Mouse (Mus musculus) kidney, embryonic 14.5 days (tissue): ENCODE results near the gene Wbp4. TPM values are rescaled to one million over a fixed set of nuclear protein-coding genes. Genes with fewer than 3 reads are reported as not detected.
A peak's percentile ranks its signal among the peaks of the same experiment; 100 is the strongest.
"Not testable (repeated sequence)": the region's sequence is repeated elsewhere in the genome, so short reads cannot be mapped to it uniquely, and the experiment has no call there.

Experiments
- ATAC-seq: fragments of 200-750 bp; cut with Nextera tagmentation; 2 replicates; pipeline ENCODE4 v1.8.0; 2017; ENCODE audit warnings: moderate number of reproducible peaks, mild to moderate bottlenecking, moderate TSS enrichment, moderate library complexity; ENCODE audit not compliant: low FRiP score, low TSS enrichment
- H3K27ac ChIP-seq: fragments of 300-500 bp; sonication (generic); 2 replicates; pipeline ENCODE4 v1.5.1; 2014; ENCODE audit warnings: low read depth, mild to moderate bottlenecking, low read length, moderate library complexity, mixed read lengths
- H3K27me3 ChIP-seq: fragments of 300-500 bp; sonication (generic); 2 replicates; pipeline ENCODE4 v1.6.1; 2014; ENCODE audit warnings: mild to moderate bottlenecking, low read length; ENCODE audit not compliant: control insufficient read depth, insufficient read depth
- H3K36me3 ChIP-seq: fragments of 300-500 bp; sonication (generic); 2 replicates; pipeline ENCODE4 v1.6.1; 2014; ENCODE audit warnings: low read length, mixed read lengths; ENCODE audit not compliant: control insufficient read depth, insufficient read depth
- H3K4me1 ChIP-seq: fragments of 300-500 bp; sonication (generic); 2 replicates; pipeline ENCODE4 v1.6.1; 2014; ENCODE audit warnings: low read length, mixed read lengths; ENCODE audit not compliant: control insufficient read depth, insufficient read depth
- H3K4me2 ChIP-seq: fragments of 300-500 bp; sonication (generic); replicated peaks from 2 replicates; pipeline ENCODE4 v1.6.1; 2014; ENCODE audit warnings: low read depth, mild to moderate bottlenecking, low read length
- H3K4me3 ChIP-seq: fragments of 300-500 bp; sonication (generic); 2 replicates; pipeline ENCODE4 v1.5.1; 2014; ENCODE audit warnings: mild to moderate bottlenecking, low read length
- H3K9ac ChIP-seq: fragments of 300-500 bp; sonication (generic); 2 replicates; pipeline ENCODE4 v1.6.1; 2014; ENCODE audit warnings: low read depth, mild to moderate bottlenecking, low read length, moderate library complexity
- H3K9me3 ChIP-seq: fragments of 300-500 bp; sonication (generic); 2 replicates; pipeline ENCODE4 v1.6.1; 2016; ENCODE audit warnings: low read length; ENCODE audit not compliant: control insufficient read depth
- WGBS: fragments of 180-500 bp; shearing (Covaris S2); extraction: QIAGEN DNeasy Blood & Tissue Kit; methylation state at CpG from one replicate; pipeline ENCODE4 v1.1.7; 2014; 5-methylcytosine and 5-hydroxymethylcytosine counted together
- polyA plus RNA-seq: library from polyadenylated mRNA; unstranded; fragments of >200 nt; fragmentation: Nextera tagmentation; extraction: Ambion mirVana; gene quantifications from 2 replicates; pipeline ENCODE4 v1.2.1, GENCODE M21; 2014

The Wbp4 gene
- polyA plus RNA-seq, 1 experiment from 2014 or later = 47.1 TPM

DNA sequence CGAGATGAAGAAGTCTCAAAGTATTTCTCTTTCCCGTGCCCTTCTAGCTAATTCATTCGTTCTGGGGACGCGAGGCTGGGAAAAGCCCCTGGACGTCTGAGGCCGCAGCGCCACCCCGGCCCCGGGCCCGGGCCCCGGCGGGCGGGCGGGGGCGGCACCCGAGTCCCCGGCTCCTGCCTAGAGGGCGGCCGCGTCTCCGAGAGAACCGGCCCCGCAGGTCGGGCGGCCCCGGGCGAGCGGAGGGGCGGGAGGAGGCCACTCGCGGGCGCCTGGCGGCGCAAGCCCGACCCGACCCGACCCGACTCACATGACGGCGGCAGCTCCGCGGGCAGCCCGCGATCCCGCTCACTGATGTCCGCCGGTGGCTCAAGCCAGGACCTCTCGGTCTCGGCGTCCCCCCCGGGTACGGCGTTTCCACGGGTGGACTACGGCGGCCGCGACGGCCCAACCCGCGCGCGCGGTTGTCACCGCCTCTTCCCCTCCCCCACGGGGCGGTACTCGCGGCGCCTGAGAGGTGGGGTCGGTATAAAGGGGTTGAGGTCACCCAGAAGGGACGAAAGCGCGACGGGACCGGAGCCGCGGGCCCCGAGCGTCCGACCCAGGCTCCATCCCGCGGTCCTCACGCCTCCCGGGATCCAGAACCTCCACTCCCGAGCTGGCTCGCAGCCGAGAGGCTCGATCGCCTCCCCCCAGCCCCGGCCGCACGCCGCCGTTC, 539 bp downstream of the Wbp4 start, which contains the start of gene Elf1:
Gene Elf1, plus strand, starts transcription at position 571 of the 715 bp plus-strand sequence.
- under 1% methylated on average over 52 of the region's 96 CpGs for WGBS

DNA sequence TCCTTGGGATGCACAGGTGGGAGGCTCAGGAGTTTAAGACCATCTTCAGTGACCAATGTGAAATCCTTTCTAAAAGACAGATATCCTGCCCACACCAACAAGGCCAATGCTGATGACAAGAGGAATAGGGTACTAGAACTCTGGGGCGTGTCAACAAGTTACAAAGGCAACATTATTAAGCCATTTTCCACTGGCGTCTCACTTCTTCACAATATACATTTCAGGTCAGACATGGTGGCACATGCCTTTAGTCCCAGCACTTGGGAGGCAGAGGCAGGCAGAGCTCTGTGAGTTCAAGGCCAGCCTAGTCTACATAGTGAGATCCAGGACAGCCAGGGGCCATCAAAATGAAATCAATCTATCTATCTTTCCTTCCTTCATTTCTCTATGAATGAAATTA, 7.9 kb downstream of the Wbp4 start:
- 91% methylated on average over 2 of the region's 2 CpGs for WGBS
- Histone ChIP-seq H3K36me3 (peaks cover 71% of the 10 kb centered on the region), H3K27ac (no peak overlapping the region), H3K4me3 (no peak overlapping the region), H3K4me2 (no peak overlapping the region), H3K4me1 (no peaks in the 10 kb centered on the region), H3K9me3 (no peaks in the 10 kb centered on the region), H3K9ac (no peak overlapping the region), H3K27me3 (no peaks in the 10 kb centered on the region)
- ATAC-seq = no peak

More for the DNA sequence above, 539 bp downstream of the Wbp4 start, which contains the start of gene Elf1:
- peak; percentile 85 for ATAC-seq
- H3K9me3 ChIP-seq = no peaks in the 10 kb centered on the region
- H3K27me3 ChIP-seq = no peaks in the 10 kb centered on the region
- H3K9ac ChIP-seq = peak within 1 kb of the TSS; percentile 95
- peak within 1 kb of the TSS; percentile 87 for H3K4me3 ChIP-seq
- H3K27ac ChIP-seq = peak within 1 kb of the TSS; percentile 99
- peaks cover 20% of the 10 kb centered on the region for H3K4me1 ChIP-seq
- peak within 1 kb of the TSS; percentile 81 for H3K4me2 ChIP-seq
- H3K36me3 ChIP-seq = peaks cover 11% of the 10 kb centered on the region

DNA sequence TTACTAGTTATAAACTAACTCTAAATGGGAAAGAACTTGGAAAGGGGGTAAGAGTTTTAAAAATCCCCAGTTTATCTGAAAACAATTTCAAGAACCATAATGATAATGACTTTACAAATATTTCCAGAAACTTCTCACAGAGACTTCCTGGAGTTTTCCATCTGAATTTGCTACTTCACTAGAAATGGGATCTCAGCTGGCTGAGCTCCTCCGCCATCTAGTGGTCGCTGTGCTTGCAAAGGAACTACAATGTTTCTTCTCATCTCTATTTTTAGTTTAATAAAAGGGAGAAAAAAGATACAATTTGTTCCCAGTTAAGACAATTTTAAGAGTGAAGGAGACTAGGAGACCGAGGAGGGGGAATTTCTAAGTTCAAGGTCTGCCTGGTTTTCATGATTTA, 13.7 kb downstream of the Wbp4 start:
- Histone ChIP-seq H3K27ac (no peak overlapping the region), H3K36me3 (peaks cover 76% of the 10 kb centered on the region), H3K4me3 (no peak overlapping the region), H3K4me2 (no peak overlapping the region), H3K9me3 (no peaks in the 10 kb centered on the region), H3K9ac (no peak overlapping the region), H3K4me1 (no peaks in the 10 kb centered on the region), H3K27me3 (no peaks in the 10 kb centered on the region)
- WGBS = 31% methylated on average over 3 of the region's 3 CpGs
- ATAC-seq = no peak

DNA sequence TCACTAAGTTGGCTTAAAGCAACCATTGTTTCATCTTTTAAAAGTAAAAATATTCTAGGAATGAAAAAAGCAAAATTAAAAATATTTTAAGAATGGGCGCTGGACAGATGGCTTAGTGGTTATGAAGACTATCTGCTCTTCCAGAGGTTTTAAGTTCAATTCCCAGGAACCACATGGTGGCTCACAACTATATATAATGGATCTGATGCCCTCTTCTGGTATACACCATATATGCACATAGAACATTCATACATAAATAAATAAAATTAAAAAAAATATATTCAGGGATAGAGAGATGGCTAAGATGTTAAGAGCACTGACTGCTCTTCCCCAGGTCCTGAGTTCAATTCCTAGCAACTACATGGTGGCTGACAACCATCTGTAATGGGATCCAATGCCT, 15.7 kb downstream of the Wbp4 start:
- no peak for ATAC-seq
- no peaks in the 10 kb centered on the region for H3K4me1 ChIP-seq
- peaks cover 74% of the 10 kb centered on the region for H3K36me3 ChIP-seq
- 89% methylated on average over 1 of the region's 1 CpGs for WGBS
- no peaks in the 10 kb centered on the region for H3K9me3 ChIP-seq
- H3K4me3 ChIP-seq = no peak overlapping the region
- no peak overlapping the region for H3K27ac ChIP-seq
- no peak overlapping the region for H3K4me2 ChIP-seq
- H3K27me3 ChIP-seq = no peaks in the 10 kb centered on the region
- H3K9ac ChIP-seq = no peak overlapping the region

DNA sequence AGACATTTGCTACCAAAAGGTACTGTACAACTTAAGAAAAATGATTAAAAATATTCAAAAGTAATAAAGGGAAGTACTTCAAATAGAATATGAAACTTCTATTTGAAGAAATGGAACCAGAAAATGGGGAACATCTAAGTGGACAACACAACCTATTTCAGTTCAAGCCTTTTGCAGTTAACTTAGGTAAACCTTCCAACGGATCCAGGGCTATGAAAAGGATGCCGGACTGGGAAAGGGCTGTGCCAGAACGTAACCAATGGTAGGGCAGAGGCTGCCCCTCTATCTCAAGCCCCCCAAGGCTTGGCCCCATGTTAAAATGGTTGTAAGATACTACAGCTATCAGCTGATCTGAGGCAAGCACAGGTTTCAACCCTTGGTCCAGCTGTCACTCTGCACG, 20.3 kb downstream of the Wbp4 start:
- WGBS = 92% methylated on average over 4 of the region's 4 CpGs
- Histone ChIP-seq H3K4me2 (no peak overlapping the region), H3K27me3 (no peaks in the 10 kb centered on the region), H3K4me3 (no peak overlapping the region), H3K36me3 (peaks cover 38% of the 10 kb centered on the region), H3K9me3 (no peaks in the 10 kb centered on the region), H3K4me1 (no peaks in the 10 kb centered on the region), H3K9ac (no peak overlapping the region), H3K27ac (no peak overlapping the region)
- no peak for ATAC-seq

DNA sequence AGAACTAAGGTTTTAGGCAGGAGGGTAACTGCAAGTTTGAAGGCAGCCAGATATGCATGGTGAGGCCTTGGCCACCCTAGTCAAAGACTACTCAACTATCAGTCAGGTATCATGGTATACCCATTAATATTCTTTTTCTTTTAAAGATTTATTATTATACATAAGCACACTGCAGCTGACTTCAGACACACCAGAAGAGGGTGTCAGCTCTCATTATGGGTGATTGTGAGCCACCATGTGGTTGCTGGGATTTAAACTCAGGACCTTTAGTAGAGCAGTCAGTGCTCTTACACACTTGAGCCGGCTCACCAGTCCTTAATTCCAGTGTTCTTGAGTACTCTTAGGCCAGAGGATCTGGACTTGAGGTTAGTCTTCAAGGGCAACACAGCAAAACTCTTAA, 20.9 kb downstream of the Wbp4 start:
- Histone ChIP-seq H3K9ac (no peak overlapping the region), H3K4me1 (no peaks in the 10 kb centered on the region), H3K36me3 (peaks cover 32% of the 10 kb centered on the region), H3K4me3 (no peak overlapping the region), H3K9me3 (no peaks in the 10 kb centered on the region), H3K4me2 (no peak overlapping the region), H3K27me3 (no peaks in the 10 kb centered on the region), H3K27ac (no peak overlapping the region)
- WGBS = 100% methylated on average over 1 of the region's 1 CpGs
- ATAC-seq = no peak

DNA sequence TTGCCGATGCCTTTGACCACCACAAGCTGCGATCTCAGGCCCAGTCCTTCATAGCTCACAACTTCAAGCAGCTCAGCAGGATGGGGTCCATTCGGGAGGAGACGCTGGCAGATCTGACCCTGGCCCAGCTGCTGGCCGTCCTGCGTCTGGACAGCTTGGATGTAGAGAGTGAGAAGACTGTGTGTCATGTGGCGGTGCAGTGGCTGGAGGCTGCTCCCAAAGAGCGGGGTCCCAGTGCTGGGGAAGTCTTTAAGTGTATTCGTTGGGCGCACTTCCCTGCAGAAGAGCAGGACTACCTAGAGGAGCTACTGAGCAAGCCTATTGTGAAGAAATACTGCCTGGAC, 28.8 kb downstream of the Wbp4 start:
- WGBS = 98% methylated on average over 6 of the region's 10 CpGs
- H3K9me3 ChIP-seq, H3K9ac ChIP-seq, H3K36me3 ChIP-seq, H3K4me1 ChIP-seq, ATAC-seq, H3K4me3 ChIP-seq, H3K4me2 ChIP-seq, H3K27ac ChIP-seq, H3K27me3 ChIP-seq: not testable (repeated sequence)

DNA sequence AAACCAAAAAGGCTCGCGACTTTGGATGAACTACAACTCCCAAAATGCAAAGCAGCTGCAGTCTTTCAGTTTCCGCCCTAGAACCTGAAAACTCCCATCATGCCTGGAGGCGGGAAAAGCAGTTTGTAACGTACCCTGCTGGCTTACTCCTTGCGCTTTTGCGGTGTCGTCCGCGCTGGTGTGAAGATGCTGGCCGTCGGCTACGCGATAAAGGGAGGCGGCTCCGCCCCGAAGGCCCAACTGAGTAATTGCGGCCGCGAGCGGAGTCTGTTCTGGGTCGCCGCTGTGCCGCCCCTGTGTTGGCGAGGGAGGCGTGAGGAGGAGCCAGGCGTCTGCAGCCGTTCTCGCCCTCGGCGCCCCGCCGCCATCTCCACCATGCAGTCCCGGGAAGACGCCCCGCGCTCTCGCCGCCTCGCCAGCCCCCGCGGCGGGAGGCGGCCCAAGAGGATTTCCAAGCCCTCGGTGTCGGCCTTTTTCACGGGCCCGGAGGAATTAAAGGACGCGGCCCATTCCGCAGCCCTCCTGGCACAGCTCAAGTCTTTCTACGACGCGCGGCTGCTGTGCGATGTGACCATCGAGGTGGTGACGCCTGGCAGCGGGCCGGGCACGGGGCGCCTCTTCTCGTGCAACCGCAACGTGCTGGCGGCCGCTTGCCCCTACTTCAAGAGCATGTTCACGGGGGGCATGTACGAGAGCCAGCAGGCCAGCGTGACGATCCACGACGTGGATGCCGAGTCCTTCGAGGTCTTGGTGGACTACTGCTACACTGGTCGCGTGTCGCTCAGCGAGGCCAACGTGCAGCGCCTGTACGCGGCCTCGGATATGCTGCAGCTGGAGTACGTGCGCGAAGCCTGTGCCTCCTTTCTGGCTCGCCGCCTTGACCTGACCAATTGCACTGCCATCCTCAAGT, 29.4 kb downstream of the Wbp4 start, which contains the start of gene Kbtbd6:
Gene Kbtbd6, plus strand, starts transcription at position 155 of the 910 bp plus-strand sequence.
- ATAC-seq = peak; percentile 93
- not testable (repeated sequence) for H3K36me3 ChIP-seq, H3K27me3 ChIP-seq, H3K9me3 ChIP-seq, H3K4me1 ChIP-seq
- H3K4me2 ChIP-seq = peak within 1 kb of the TSS; percentile 69
- 10% methylated on average over 37 of the region's 89 CpGs for WGBS
- peak within 1 kb of the TSS; percentile 68 for H3K9ac ChIP-seq
- H3K27ac ChIP-seq = 0 out of 2 replicates have a peak within 1 kb of the TSS, but pooled peaks have one; percentile 37
- H3K4me3 ChIP-seq = peak within 1 kb of the TSS; percentile 49
